Mouse (Mus musculus) stomach, postnatal 0 days (tissue): Measurements from ENCODE around the gene Tnfsf10.
"Not testable (repeated sequence)": the region's sequence is repeated elsewhere in the genome, so short reads cannot be mapped to it uniquely, and the experiment has no call there.

Experiments
- CTCF ChIP-seq: IDR thresholded peaks from 2 replicates; pipeline ENCODE4 v1.5.1; 2016; ENCODE audit warnings: antibody characterized with exemption, low read depth, mild to moderate bottlenecking, moderate library complexity
- EP300 ChIP-seq: optimal IDR thresholded peaks from 2 replicates; pipeline ENCODE3; 2016; ENCODE audit warnings: antibody characterized with exemption

DNA sequence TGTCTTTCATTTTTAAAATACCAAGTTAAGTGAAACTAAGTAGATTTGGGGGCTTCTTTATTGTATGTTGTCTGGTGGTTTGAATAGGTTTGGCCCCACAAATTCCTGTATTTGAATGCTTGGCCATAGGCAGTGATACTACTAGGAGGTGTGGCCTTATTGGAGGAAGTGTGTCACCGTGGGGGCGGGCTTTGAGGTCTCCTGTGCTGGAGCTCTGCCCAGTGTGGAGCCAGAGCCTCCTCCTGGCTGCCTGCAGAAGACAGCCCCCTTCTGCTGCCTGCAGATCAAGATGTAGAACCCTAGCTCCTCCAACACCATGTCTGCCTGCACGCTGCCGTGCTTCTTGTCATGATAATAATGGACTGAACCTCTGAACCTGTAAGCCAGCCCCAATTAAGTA lies 25.4 kb upstream of the Tnfsf10 start:
- TF ChIP-seq CTCF, EP300: not testable (repeated sequence)
